Mouse (Mus musculus) limb, embryonic 15.5 days (tissue): ENCODE results near the gene Icam2. TPM values are rescaled to one million over a fixed set of nuclear protein-coding genes. Genes with fewer than 3 reads are reported as not detected.
A peak's percentile ranks its signal among the peaks of the same experiment; 100 is the strongest.

Experiments
- ATAC-seq: fragments of 200-750 bp; cut with Nextera tagmentation; 2 replicates; pipeline ENCODE4 v1.8.0; 2017; ENCODE audit warnings: low read depth, moderate TSS enrichment; ENCODE audit not compliant: insufficient number of reproducible peaks, low FRiP score, low TSS enrichment
- H3K27ac ChIP-seq: fragments of 300-500 bp; sonication (generic); 2 replicates; pipeline ENCODE4 v1.5.1; 2015; ENCODE audit warnings: moderate library complexity, mild to moderate bottlenecking, inconsistent platforms
- H3K27me3 ChIP-seq: fragments of 300-500 bp; sonication (generic); 2 replicates; pipeline ENCODE4 v1.6.1; 2015; ENCODE audit warnings: inconsistent platforms
- H3K36me3 ChIP-seq: fragments of 300-500 bp; sonication (generic); 2 replicates; pipeline ENCODE4 v1.6.1; 2015; ENCODE audit warnings: inconsistent platforms
- H3K4me1 ChIP-seq: fragments of 300-500 bp; sonication (generic); 2 replicates; pipeline ENCODE4 v1.6.1; 2015; ENCODE audit warnings: inconsistent platforms
- H3K4me2 ChIP-seq: fragments of 300-500 bp; sonication (generic); 2 replicates; pipeline ENCODE4 v1.6.1; 2015; ENCODE audit warnings: mild to moderate bottlenecking, inconsistent platforms
- H3K4me3 ChIP-seq: fragments of 300-500 bp; sonication (generic); 2 replicates; pipeline ENCODE4 v1.5.1; 2015; ENCODE audit warnings: mild to moderate bottlenecking, inconsistent platforms
- H3K9ac ChIP-seq: fragments of 300-500 bp; sonication (generic); 2 replicates; pipeline ENCODE4 v1.6.1; 2015; ENCODE audit warnings: inconsistent platforms
- H3K9me3 ChIP-seq: fragments of 300-500 bp; sonication (generic); 2 replicates; pipeline ENCODE4 v1.6.1; 2016; ENCODE audit warnings: inconsistent platforms
- WGBS: fragments of 180-500 bp; shearing (Covaris S2); methylation state at CpG from one replicate; pipeline ENCODE4 v1.1.7; 2015; 5-methylcytosine and 5-hydroxymethylcytosine counted together
- polyA plus RNA-seq: library from polyadenylated mRNA; unstranded; fragments of >200 nt; fragmentation: Nextera tagmentation; extraction: Ambion mirVana; gene quantifications from 2 replicates; pipeline ENCODE4 v1.2.1, GENCODE M21; 2015

Gene Icam2
- 39.1 and 46.1 TPM in 2 replicates for polyA plus RNA-seq

DNA sequence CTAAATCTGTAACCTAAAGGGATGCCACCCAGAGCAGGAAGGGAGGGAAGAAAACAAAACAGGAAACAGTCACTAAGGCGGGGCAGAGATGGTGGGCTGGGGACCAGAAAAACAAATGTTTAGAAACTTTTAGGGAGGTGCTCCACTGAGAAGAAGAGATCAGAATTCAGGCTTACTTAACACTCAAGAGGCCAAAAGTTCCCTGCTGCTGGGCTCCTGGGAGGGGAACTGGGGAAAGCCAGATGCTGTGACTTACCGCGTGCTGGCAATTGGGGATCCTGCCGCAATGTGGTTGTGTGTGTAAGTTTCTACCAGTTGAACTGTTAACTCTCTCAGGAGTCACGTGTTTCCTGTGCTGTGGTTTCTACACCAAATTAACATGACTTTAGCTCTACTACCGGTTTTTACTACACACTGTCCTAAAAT lies at the start of gene Icam2:
Gene Icam2 (minus strand): TSS at position 285 of the 426 bp plus-strand sequence.
- H3K9ac ChIP-seq, result no peak within 1 kb of the TSS
- no peaks in the 10 kb centered on the region for H3K9me3 ChIP-seq
- H3K36me3 ChIP-seq, result no peaks in the 10 kb centered on the region
- peaks cover 8% of the 10 kb centered on the region for H3K4me1 ChIP-seq
- WGBS, result 60% methylated on average over 6 of the region's 6 CpGs
- no peak within 1 kb of the TSS for H3K4me2 ChIP-seq
- H3K27ac ChIP-seq, result no peak within 1 kb of the TSS
- H3K4me3 ChIP-seq, result no peak within 1 kb of the TSS
- H3K27me3 ChIP-seq, result no peaks in the 10 kb centered on the region
- ATAC-seq, result no peak

DNA sequence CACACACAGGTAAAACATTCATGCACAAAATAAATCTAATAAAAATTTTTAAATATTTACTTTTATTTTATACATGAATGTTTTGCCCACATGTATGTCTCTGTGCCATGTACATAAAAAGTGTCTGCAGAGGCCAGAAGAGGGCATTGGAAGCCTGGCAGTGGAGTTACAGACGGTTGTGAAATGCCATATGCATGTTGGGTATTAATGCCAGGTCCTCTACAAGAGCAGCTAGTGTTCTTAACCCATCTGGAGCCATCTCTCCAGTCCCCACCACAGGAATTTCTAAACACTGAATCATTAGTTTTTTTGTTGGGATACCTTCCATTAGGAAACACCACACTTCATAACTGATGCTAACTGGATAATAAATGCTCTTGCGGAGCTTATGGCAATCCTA lies 49.7 kb upstream of the Icam2 start:
- Histone ChIP-seq H3K27ac (no peak overlapping the region), H3K4me1 (no peaks in the 10 kb centered on the region), H3K4me2 (no peak overlapping the region), H3K9ac (no peak overlapping the region), H3K4me3 (no peak overlapping the region), H3K36me3 (no peaks in the 10 kb centered on the region), H3K27me3 (no peaks in the 10 kb centered on the region), H3K9me3 (no peaks in the 10 kb centered on the region)
- no peak for ATAC-seq
- WGBS, result 76% methylated on average over 2 of the region's 2 CpGs

DNA sequence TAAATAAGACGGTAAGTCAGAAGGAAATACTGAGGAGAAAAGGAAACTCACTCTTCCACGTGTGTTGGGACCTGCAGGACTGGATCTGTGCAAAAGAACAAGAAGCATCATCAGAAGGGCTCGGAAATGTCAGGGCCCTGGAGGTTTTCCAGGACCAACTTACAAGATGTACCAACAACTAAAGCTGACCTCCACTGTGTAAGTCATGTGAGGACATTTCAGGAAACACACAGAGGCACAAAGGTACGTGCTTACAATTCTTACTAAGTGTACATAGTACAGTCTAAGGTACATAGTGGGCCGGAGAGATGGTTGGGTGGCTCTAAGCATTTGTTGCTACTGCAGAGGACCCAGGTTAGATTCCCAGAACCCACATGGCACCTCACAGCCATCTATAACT lies 49.2 kb upstream of the Icam2 start:
- no peak for ATAC-seq
- Histone ChIP-seq H3K9ac (no peak overlapping the region), H3K27me3 (no peaks in the 10 kb centered on the region), H3K36me3 (no peaks in the 10 kb centered on the region), H3K4me3 (no peak overlapping the region), H3K4me1 (no peaks in the 10 kb centered on the region), H3K27ac (no peak overlapping the region), H3K9me3 (no peaks in the 10 kb centered on the region), H3K4me2 (no peak overlapping the region)
- 84% methylated on average over 5 of the region's 5 CpGs for WGBS

DNA sequence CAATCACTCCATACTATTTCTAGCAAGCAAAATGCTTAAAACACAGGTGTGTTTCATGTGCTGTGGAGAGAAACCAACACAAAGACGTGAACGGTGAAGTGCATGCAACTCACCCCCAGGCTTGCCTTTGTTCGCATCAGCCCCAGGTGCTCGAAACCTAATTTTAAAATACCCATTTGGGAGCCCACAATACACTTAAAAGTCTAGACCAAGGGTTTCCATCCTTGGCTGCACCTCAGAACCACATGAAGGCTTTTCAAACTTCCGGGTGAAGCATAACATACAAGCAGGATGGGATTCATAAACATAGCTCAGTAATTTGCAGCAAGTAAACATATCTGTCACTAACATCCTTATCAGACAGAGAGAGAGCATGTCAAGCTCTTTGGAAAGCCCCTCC lies 42.5 kb upstream of the Icam2 start:
- no peak overlapping the region for H3K9ac ChIP-seq
- 88% methylated on average over 5 of the region's 5 CpGs for WGBS
- no peak overlapping the region for H3K27ac ChIP-seq
- no peaks in the 10 kb centered on the region for H3K27me3 ChIP-seq
- H3K9me3 ChIP-seq, result no peaks in the 10 kb centered on the region
- no peaks in the 10 kb centered on the region for H3K4me1 ChIP-seq
- H3K4me2 ChIP-seq, result no peak overlapping the region
- H3K36me3 ChIP-seq, result peaks cover 10% of the 10 kb centered on the region
- ATAC-seq, result no peak
- no peak overlapping the region for H3K4me3 ChIP-seq

DNA sequence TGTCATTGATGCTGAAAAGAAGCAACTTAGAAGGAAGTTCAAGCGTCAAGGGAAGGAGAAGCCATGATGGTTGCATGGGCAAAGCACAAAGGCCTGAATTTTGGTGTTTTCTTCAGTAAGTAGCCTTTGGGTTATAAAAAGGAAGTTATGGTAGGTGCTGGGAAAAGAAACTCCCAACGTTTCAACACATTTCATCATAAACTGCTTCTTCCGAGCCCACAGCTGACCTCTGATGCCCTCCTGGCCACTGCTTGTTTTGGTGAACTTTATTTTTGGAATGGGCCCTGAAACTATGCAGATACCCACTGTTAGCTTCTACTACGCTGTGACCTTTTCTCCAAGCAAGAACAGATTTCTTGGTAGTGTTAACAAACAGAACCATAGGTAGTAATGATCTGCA lies 41.8 kb upstream of the Icam2 start:
- no peak overlapping the region for H3K4me2 ChIP-seq
- H3K4me3 ChIP-seq, result no peak overlapping the region
- H3K27ac ChIP-seq, result no peak overlapping the region
- H3K9ac ChIP-seq, result no peak overlapping the region
- no peaks in the 10 kb centered on the region for H3K4me1 ChIP-seq
- no peaks in the 10 kb centered on the region for H3K9me3 ChIP-seq
- 76% methylated on average over 4 of the region's 4 CpGs for WGBS
- H3K36me3 ChIP-seq, result peaks cover 14% of the 10 kb centered on the region
- ATAC-seq, result no peak
- H3K27me3 ChIP-seq, result no peaks in the 10 kb centered on the region

DNA sequence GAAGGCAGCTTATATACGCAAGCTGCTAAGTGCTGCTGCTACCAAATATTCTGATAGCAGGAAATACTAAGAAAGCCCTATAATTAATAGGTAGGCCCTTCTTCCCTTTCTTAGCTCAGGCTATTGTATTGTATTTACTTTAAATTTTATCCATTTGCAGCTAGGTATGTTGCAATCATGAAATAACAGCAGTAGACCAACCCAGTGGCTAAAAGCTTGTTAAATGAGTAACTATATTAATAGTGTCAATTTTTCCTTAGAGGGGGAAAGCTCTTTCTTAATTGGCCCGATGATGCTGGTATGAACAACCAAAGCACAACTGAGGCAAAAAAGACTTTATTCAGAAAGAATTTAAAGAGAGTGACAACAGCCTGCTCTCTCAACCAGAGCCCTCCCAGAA lies 40.7 kb upstream of the Icam2 start:
- 76% methylated on average over 2 of the region's 2 CpGs for WGBS
- no peak overlapping the region for H3K9ac ChIP-seq

DNA sequence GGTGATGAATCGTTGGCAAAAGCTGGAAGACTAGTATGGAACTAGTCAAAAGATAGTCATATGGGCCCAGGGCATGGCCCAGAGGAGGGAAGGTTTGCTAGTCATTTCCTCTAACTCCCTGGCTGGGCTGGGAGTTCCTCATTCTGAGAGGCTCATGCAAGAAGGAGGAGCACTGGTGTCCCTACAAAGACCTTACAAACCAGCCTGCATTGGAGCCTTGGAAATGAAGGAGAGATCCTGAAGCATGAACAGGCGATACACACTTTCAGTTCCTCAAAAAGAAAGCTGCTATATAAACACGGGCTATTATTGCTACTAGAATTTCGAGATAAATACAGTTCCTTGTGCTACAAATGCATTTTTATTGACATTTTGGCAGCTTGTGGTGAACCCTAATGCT lies 40.2 kb upstream of the Icam2 start:
- no peaks in the 10 kb centered on the region for H3K27me3 ChIP-seq
- H3K9ac ChIP-seq, result no peak overlapping the region
- no peak overlapping the region for H3K4me2 ChIP-seq
- H3K27ac ChIP-seq, result no peak overlapping the region
- H3K9me3 ChIP-seq, result no peaks in the 10 kb centered on the region
- WGBS, result 70% methylated on average over 4 of the region's 4 CpGs
- no peak overlapping the region for H3K4me3 ChIP-seq
- no peaks in the 10 kb centered on the region for H3K4me1 ChIP-seq
- ATAC-seq, result no peak
- H3K36me3 ChIP-seq, result peaks cover 19% of the 10 kb centered on the region

More for the DNA sequence above, 40.7 kb upstream of the Icam2 start:
- Histone ChIP-seq H3K4me1 (no peaks in the 10 kb centered on the region), H3K9me3 (no peaks in the 10 kb centered on the region), H3K27ac (no peak overlapping the region), H3K4me3 (no peak overlapping the region), H3K27me3 (no peaks in the 10 kb centered on the region), H3K4me2 (no peak overlapping the region), H3K36me3 (peaks cover 14% of the 10 kb centered on the region)
- no peak for ATAC-seq

DNA sequence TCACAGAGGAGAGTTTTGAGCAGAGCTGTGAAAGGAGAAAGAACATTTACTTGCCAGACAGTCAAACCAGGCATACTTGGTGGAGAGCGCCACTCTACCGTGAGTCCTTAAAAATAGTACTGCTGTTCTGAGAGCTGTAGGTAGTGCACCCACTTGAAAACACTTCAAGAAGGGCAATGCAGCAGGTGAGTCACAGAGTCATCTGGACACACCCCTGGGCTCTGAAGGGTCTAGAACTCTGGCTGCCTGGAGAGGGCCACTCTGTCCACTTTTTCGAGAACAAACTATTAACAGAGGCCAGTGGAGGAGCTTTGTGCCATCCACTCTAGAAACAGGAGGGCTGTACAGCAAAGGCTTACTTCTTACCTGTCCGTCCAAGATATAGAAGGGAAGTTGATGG lies 38.6 kb upstream of the Icam2 start:
- Histone ChIP-seq H3K9ac (no peak overlapping the region), H3K27me3 (no peaks in the 10 kb centered on the region), H3K27ac (no peak overlapping the region), H3K4me1 (no peaks in the 10 kb centered on the region), H3K9me3 (no peaks in the 10 kb centered on the region), H3K36me3 (peaks cover 24% of the 10 kb centered on the region), H3K4me3 (no peak overlapping the region), H3K4me2 (no peak overlapping the region)
- WGBS, result 91% methylated on average over 4 of the region's 4 CpGs
- no peak for ATAC-seq

DNA sequence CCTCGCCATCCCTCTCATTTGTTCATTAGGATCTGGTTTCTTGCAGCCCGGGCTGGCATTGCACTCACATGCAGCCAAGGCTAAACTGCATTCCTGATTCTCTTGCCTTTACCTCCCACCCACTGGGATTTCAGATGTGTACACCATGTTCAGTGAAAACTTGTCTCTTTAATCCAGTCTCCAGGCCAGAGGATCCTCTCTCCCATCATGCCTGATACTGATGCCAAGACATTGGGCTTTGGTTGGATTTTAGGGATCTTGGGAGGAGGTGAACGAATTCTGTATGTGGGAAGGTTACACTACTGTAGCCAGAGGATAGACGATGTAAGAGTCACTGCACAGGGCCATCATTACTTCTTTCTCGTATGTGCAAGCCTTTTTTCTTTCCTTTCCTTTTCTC lies 37.3 kb upstream of the Icam2 start:
- WGBS, result 90% methylated on average over 5 of the region's 5 CpGs
- Histone ChIP-seq H3K27me3 (no peaks in the 10 kb centered on the region), H3K27ac (no peak overlapping the region), H3K9ac (no peak overlapping the region), H3K4me2 (no peak overlapping the region), H3K9me3 (no peaks in the 10 kb centered on the region), H3K4me3 (no peak overlapping the region), H3K36me3 (peaks cover 27% of the 10 kb centered on the region), H3K4me1 (no peaks in the 10 kb centered on the region)
- no peak for ATAC-seq

DNA sequence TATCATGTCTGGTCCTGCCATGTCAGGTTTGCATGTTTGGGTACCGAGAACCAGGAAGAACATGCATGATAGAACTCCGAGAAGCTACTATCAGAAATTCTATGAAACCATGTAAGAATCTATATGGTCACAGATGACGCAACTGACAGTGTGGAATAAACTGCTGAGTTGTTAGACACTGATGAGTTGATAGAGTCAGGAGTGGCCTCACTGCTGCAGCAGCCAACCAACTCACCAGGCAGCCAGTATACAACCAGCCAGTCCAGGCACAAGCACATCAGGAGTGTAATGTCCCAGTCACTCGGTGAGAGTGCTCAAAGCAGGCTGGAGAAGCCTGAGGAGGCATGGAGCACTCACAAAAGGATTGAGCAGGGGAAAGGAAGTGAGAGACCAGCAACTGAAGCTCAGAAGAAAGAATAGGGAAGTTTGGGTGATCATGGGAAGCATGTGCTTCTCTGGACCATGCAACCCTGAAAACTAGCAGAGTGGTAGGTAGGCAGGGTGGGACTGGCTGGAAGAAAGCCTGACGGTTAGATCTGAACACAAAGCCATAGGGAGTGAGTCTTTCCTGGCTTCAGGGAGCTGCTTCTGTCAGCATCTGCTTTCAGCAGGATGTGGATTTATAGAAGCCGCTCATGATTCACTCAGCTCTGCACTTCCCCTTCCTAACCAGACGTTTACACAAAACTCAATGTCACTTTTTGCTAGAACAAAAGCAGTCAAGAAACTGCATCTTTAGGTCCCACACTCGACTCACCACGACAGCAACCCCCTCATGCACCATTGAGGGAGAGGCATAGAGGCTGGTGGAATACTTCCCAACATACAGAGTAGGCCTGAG lies 31.6 kb upstream of the Icam2 start:
- H3K27me3 ChIP-seq, result no peaks in the 10 kb centered on the region
- ATAC-seq, result no peak
- H3K9ac ChIP-seq, result 0 out of 2 replicates have a peak overlapping the region, but pooled peaks have one; percentile 17
- H3K4me3 ChIP-seq, result no peak overlapping the region
- no peaks in the 10 kb centered on the region for H3K4me1 ChIP-seq
- H3K9me3 ChIP-seq, result no peaks in the 10 kb centered on the region
- peaks cover 21% of the 10 kb centered on the region for H3K36me3 ChIP-seq
- WGBS, result 74% methylated on average over 9 of the region's 9 CpGs
- 0 out of 2 replicates have a peak overlapping the region, but pooled peaks have one; percentile 24 for H3K27ac ChIP-seq
- no peak overlapping the region for H3K4me2 ChIP-seq

DNA sequence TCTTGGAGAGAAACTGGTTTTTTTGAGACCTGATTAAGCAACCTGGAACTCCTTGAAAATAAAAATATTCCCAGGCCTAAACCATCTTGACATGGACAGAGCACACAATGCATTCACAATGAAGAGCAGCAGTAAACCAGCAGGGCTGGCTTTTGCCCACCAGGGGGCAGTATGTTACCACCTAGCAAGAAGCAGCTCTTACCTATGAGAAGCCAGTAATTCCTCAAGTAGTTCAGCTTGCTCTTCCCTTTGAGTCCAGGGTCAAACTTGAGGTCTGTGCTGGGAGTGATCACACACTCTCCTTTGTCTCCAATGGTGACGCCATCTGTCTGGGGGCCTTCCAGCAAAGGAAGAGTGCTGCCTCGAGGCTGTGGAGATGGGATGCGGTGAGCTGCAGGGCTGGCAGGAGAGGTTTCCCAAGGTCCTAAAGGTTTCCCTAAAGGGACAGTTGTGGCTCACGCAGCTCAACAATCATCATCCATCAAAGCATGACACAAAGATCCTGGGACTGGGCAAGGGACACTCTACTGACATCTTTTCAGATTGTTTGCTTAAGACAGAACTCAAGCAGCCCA lies 30.8 kb upstream of the Icam2 start:
- H3K4me1 ChIP-seq, result no peaks in the 10 kb centered on the region
- 42% methylated on average over 4 of the region's 4 CpGs for WGBS
- no peak overlapping the region for H3K4me3 ChIP-seq
- H3K9ac ChIP-seq, result no peak overlapping the region
- no peak overlapping the region for H3K27ac ChIP-seq
- no peaks in the 10 kb centered on the region for H3K9me3 ChIP-seq
- no peaks in the 10 kb centered on the region for H3K27me3 ChIP-seq
- peaks cover 21% of the 10 kb centered on the region for H3K36me3 ChIP-seq
- ATAC-seq, result no peak
- no peak overlapping the region for H3K4me2 ChIP-seq

DNA sequence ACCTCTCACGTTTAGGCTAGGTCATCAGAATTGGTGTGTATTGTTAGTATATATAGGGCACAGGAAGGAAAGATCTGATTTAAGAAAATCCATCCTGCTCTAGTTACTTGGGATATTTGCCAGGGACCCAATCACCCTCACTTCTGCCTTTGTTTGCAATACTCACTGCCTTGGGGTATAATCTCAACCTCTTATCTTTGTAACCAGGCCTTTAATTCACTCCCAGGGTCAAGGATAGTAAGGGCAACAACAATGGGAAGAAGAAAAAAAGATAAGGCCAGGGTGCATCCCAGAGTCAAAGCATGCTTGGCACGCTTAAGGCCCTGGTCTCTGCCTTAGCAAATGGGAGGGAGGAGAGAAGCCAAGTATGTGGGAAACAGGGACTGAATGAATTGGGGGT lies 30.0 kb upstream of the Icam2 start:
- Histone ChIP-seq H3K4me2 (no peak overlapping the region), H3K9ac (no peak overlapping the region), H3K27me3 (no peaks in the 10 kb centered on the region), H3K4me1 (no peaks in the 10 kb centered on the region), H3K4me3 (no peak overlapping the region), H3K9me3 (no peaks in the 10 kb centered on the region), H3K36me3 (peaks cover 19% of the 10 kb centered on the region), H3K27ac (no peak overlapping the region)
- WGBS, result 81% methylated on average over 2 of the region's 2 CpGs
- ATAC-seq, result no peak
